Mouse (Mus musculus) retina, postnatal 7 days (tissue): Measurements from ENCODE around the gene Slfnl1.

ENCODE experiments used
- DNase-seq: peaks from one replicate; pipeline ENCODE4 v3.0.0-alpha.2; 2012; ENCODE audit warnings: low read depth, low spot score

The Slfnl1 gene

DNA sequence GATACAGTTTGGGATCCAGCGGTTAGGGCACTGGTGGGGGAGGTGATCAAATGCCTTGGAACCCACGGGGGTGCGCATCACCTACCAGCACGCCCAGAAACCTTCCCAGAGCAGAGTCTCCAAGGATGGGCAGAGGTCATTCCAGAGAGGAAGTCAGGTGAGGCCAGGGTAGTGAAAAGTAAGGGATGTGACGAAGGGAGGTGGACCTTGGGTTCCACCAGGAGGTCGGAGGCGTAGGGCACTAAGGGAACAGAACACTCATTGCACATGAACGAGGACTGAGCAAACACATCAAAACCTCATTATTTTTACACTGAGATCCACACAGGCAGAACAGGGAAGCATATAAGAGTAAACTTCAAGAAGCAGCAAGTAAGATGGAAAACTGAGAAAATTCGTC, 49.7 kb downstream of the Slfnl1 start:
- DNase-seq, result no peak
